Mouse (Mus musculus) spleen, adult 18-20 months (tissue): ENCODE results near the gene Olfr1138.

ENCODE experiments used
- DNase-seq, 2 experiments: peaks; one replicate each; pipeline ENCODE4 v3.0.0; 2022; ENCODE audit warnings: mixed read lengths in 2 of 2

Gene Olfr1138

GRCm38 (mm10) chr2:87739878-87740277 is at the start of gene Olfr1138:
Gene Olfr1138 (minus strand): TSS chr2:87739978.
- DNase-seq, result no peak

- no peak for DNase-seq
These were observed 39.4 kb upstream of the Olfr1138 start, which contains the start of gene Olfr152 for GRCm38 (mm10) chr2:87779183-87779582. Gene Olfr152 (plus strand): TSS chr2:87779483.

GRCm38 (mm10) chr2:87776143-87776542 is 36.4 kb upstream of the Olfr1138 start:
- no peak for DNase-seq

GRCm38 (mm10) chr2:87753891-87754290 is 14.1 kb upstream of the Olfr1138 start, which contains the start of gene Olfr1141:
Gene Olfr1141 (minus strand): TSS chr2:87753991.
- no peak for DNase-seq

- no peak for DNase-seq
These were observed 3.7 kb upstream of the Olfr1138 start, which contains the start of gene Olfr1140 for GRCm38 (mm10) chr2:87743452-87743851. Gene Olfr1140 (plus strand): TSS chr2:87743752.

GRCm38 (mm10) chr2:87713079-87713478 is 26.7 kb downstream of the Olfr1138 start, which contains the start of gene Olfr1137:
Gene Olfr1137 (minus strand): TSS chr2:87713179.
- DNase-seq, result no peak

- DNase-seq, result no peak
These were observed 45.9 kb downstream of the Olfr1138 start, which contains the start of gene Olfr1136 for GRCm38 (mm10) chr2:87693847-87694246. Gene Olfr1136 (minus strand): TSS chr2:87693947.
